Mouse (Mus musculus): ENCODE data around the gene Jdp2.

DNA sequence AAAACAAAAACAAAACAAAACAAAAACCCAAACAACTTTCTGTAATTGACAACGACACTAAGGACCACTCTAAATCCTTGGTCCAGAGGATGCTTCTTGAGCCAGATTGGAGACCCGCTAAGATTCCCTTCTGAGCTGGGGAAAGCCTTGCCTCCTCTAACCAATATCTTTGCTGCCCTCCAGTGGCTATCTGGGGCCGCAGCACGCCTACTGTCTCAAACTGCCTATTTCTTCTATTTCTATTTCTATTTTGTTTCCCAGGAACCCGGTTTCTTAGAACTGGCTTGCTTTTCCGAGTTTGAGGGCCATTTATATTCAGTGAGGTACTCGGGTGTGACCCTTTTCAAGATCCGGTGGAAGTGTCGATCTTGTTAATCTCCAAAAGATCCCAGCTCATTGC lies 64.1 kb downstream of the Jdp2 start:
- peak; percentile 87 for TF ChIP-seq CTCF (conservative IDR thresholded peaks at IDR 0.05; ENCODE audit: insufficient read depth, insufficient read length, low read depth, low read length)
- no peak for TF ChIP-seq POLR2A (IDR thresholded peaks at IDR 0.05; ENCODE audit: low read depth, low read length)

All from kidney, adult 2 months (tissue).